In the genomic region with DNA sequence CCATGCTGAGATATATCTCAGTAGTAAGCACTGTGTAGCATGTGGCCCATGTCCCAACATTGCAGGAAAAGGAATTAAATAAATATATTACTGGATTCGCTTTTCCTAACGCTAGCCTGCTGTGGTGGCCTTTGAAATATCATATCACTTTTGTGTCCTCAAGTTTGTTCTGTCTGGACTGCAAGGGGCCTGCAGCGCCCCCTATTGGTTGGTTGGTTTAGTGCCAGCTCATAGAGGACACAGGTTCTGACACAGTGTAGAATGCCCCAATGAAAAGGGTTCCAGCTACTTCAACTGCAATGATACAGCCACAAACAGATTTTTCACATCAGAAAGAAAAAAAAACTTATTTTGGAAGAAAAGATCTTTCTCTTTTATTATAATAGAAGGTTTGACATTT, we compare ENCODE assay signal across 9 mouse cellular contexts. TPM values are rescaled to one million over a fixed set of nuclear protein-coding genes. Genes with fewer than 3 reads are reported as not detected.
DNase-seq lines count a peak whose midpoint lies in the region; ATAC-seq and TF ChIP-seq lines count a peak whose summit lies in the region.
"Had no signal": no experiment of that assay in that cellular context is flagged by ENCODE, and none has a peak within 500 bp of the region (broad histone marks: within the 10 kb centered on the region; RNA-seq: fewer than 3 reads in every experiment).

No protein-coding gene starts in this region.

- no peaks in the 10 kb centered on the region for H3K9me3 ChIP-seq in hindbrain, embryonic 11.5 days (ENCODE audit: control insufficient read depth, low read length)
- H3K9me3 ChIP-seq in hindbrain, embryonic 14.5 days (ENCODE audit: control insufficient read depth, low read length), result no peaks in the 10 kb centered on the region
- H3K9me3 ChIP-seq in E14TG2a.4 (ENCODE audit: low read length), result no peaks in the 10 kb centered on the region
- no peaks in the 10 kb centered on the region for H3K9me3 ChIP-seq in midbrain, embryonic 14.5 days (ENCODE audit: control insufficient read depth, low read length)
- H3K9me3 ChIP-seq: megakaryocyte, embryonic 14.5 days had no signal

- H3K27me3 ChIP-seq in hindbrain, embryonic 11.5 days (ENCODE audit: control insufficient read depth, insufficient read depth, low read length), result no peaks in the 10 kb centered on the region
- H3K27me3 ChIP-seq in hindbrain, embryonic 14.5 days (ENCODE audit: control insufficient read depth, insufficient read depth, low read length), result no peaks in the 10 kb centered on the region
- H3K27me3 ChIP-seq in E14TG2a.4 (ENCODE audit: insufficient read depth, low read length), result peaks cover 2% of the 10 kb centered on the region; the same call in 1 of the 2 replicates
- no peaks in the 10 kb centered on the region for H3K27me3 ChIP-seq in midbrain, embryonic 14.5 days (ENCODE audit: control insufficient read depth, insufficient read depth, low read length)
- H3K27me3 ChIP-seq: megakaryocyte, embryonic 14.5 days had no signal

- 56% methylated on average over 3 of the region's 3 CpGs for WGBS in hindbrain, embryonic 11.5 days
- 60% methylated on average over 3 of the region's 3 CpGs for WGBS in hindbrain, embryonic 14.5 days
- 58% methylated on average over 3 of the region's 3 CpGs for WGBS in midbrain, embryonic 14.5 days

- H3K36me3 ChIP-seq in hindbrain, embryonic 11.5 days (ENCODE audit: control insufficient read depth, insufficient read depth, low read length), result no peaks in the 10 kb centered on the region
- H3K36me3 ChIP-seq in hindbrain, embryonic 14.5 days (replicated peaks; ENCODE audit: control insufficient read depth, insufficient read depth), result no peaks in the 10 kb centered on the region
- H3K36me3 ChIP-seq in E14TG2a.4 (ENCODE audit: insufficient read depth, low read length), result no peaks in the 10 kb centered on the region
- no peaks in the 10 kb centered on the region for H3K36me3 ChIP-seq in midbrain, embryonic 14.5 days (ENCODE audit: control insufficient read depth, insufficient read depth, low read length)

- ATAC-seq in hindbrain, embryonic 11.5 days (ENCODE audit: low FRiP score), result no peak
- ATAC-seq in hindbrain, embryonic 14.5 days (ENCODE audit: low FRiP score), result no peak
- ATAC-seq in midbrain, embryonic 14.5 days (ENCODE audit: low FRiP score, low TSS enrichment), result no peak
- ATAC-seq in activated CD4-positive, CD25-positive, alpha-beta regulatory T cell, adult 4 months, result no peak

- H3K4me1 ChIP-seq in hindbrain, embryonic 11.5 days (replicated peaks; ENCODE audit: control insufficient read depth, insufficient read depth, low read length), result no peaks in the 10 kb centered on the region
- no peaks in the 10 kb centered on the region for H3K4me1 ChIP-seq in hindbrain, embryonic 14.5 days (replicated peaks; ENCODE audit: control insufficient read depth, insufficient read depth, low read length)
- H3K4me1 ChIP-seq in E14TG2a.4 (replicated peaks; ENCODE audit: low read depth, low read length), result no peaks in the 10 kb centered on the region
- H3K4me1 ChIP-seq in bone marrow macrophage, adult 2 months (ENCODE audit: control insufficient read depth, insufficient read depth, low read length), result no peaks in the 10 kb centered on the region
- no peaks in the 10 kb centered on the region for H3K4me1 ChIP-seq in midbrain, embryonic 14.5 days (ENCODE audit: control insufficient read depth, insufficient read depth, low read length)
- H3K4me1 ChIP-seq: megakaryocyte, embryonic 14.5 days had no signal

- no peak for TF ChIP-seq POLR2A in bone marrow macrophage, adult 2 months (IDR thresholded peaks at IDR 0.05; ENCODE audit: borderline replicate concordance, low read depth, low read length)

- peak; percentile 66 for TF ChIP-seq CTCF in E14TG2a.4 (conservative IDR thresholded peaks at IDR 0.05; ENCODE audit: low read length)
- 0 out of 2 replicates have a peak, but pooled peaks have one; percentile 20 for TF ChIP-seq CTCF in bone marrow macrophage, adult 2 months (IDR thresholded peaks at IDR 0.05; ENCODE audit: low read depth, low read length)

- no peak overlapping the region for H3K9ac ChIP-seq in hindbrain, embryonic 11.5 days (ENCODE audit: low read depth, low read length)
- H3K9ac ChIP-seq in hindbrain, embryonic 14.5 days, result no peak overlapping the region
- no peak overlapping the region for H3K9ac ChIP-seq in midbrain, embryonic 14.5 days (replicated peaks; ENCODE audit: low read length)

- no peak overlapping the region for H3K4me3 ChIP-seq in hindbrain, embryonic 11.5 days (ENCODE audit: low read depth, low read length)
- H3K4me3 ChIP-seq in hindbrain, embryonic 14.5 days (replicated peaks; ENCODE audit: low read length), result no peak overlapping the region
- H3K4me3 ChIP-seq in E14TG2a.4 (replicated peaks; ENCODE audit: low read length), result no peak overlapping the region
- no peak overlapping the region for H3K4me3 ChIP-seq in bone marrow macrophage, adult 2 months (ENCODE audit: insufficient read depth, low read length)
- no peak overlapping the region for H3K4me3 ChIP-seq in midbrain, embryonic 14.5 days (replicated peaks; ENCODE audit: low read depth, low read length)
- H3K4me3 ChIP-seq: megakaryocyte, embryonic 14.5 days had no signal

- DNase-seq in hindbrain, embryonic 11.5 days (ENCODE audit: low spot score), result peak; percentile 45
- DNase-seq in hindbrain, embryonic 14.5 days (ENCODE audit: low spot score), result no peak
- DNase-seq in midbrain, embryonic 14.5 days, result peak; percentile 36
- DNase-seq in urinary bladder, adult 18-20 months (ENCODE audit: low spot score in 2 of 2), result no peak
- no peak for DNase-seq in adipocyte (ENCODE audit: low spot score)

- H3K4me2 ChIP-seq in hindbrain, embryonic 11.5 days (replicated peaks; ENCODE audit: low read depth, low read length), result no peak overlapping the region
- H3K4me2 ChIP-seq in hindbrain, embryonic 14.5 days (replicated peaks), result no peak overlapping the region
- no peak overlapping the region for H3K4me2 ChIP-seq in midbrain, embryonic 14.5 days (ENCODE audit: low read length)

- H3K27ac ChIP-seq in hindbrain, embryonic 11.5 days (ENCODE audit: low read depth, low read length), result no peak overlapping the region
- no peak overlapping the region for H3K27ac ChIP-seq in hindbrain, embryonic 14.5 days
- H3K27ac ChIP-seq in bone marrow macrophage, adult 2 months (ENCODE audit: insufficient read depth, low read depth, low read length), result no peak overlapping the region
- no peak overlapping the region for H3K27ac ChIP-seq in midbrain, embryonic 14.5 days (replicated peaks; ENCODE audit: low read depth, low read length)

RNA-seq across cellular contexts. Expression of a gene that starts 34.6 kb away (rescaled TPM):
- polyA plus RNA-seq in hindbrain, embryonic 11.5 days (2014; fragmentation: Nextera tagmentation; extraction: Ambion mirVana), result 43.7 and 53.2 TPM in 2 replicates
- polyA plus RNA-seq in hindbrain, embryonic 14.5 days (2014; fragmentation: Nextera tagmentation; extraction: Ambion mirVana), result 10.9 and 12.9 TPM in 2 replicates
- 25.0 and 26.6 TPM in 2 replicates for polyA plus RNA-seq in bone marrow macrophage, adult 2 months (2012; ENCODE audit: insufficient read depth, insufficient read length, missing spikeins)
- 6.2 and 11.7 TPM in 2 replicates for polyA plus RNA-seq in midbrain, embryonic 14.5 days (2014; fragmentation: Nextera tagmentation; extraction: Ambion mirVana)
- polyA plus RNA-seq in activated CD4-positive, CD25-positive, alpha-beta regulatory T cell, adult 4 months (2017; shearing (Covaris generic)), result 10 to 100 TPM; 24.3 to 29.3 TPM

Comparison
In these comparisons a context has a peak if more than half of its experiments do, and no peak if none do; other contexts are left out.
1. DNase-seq: peak in hindbrain, embryonic 11.5 days (single experiment) and midbrain, embryonic 14.5 days (single experiment); none in hindbrain, embryonic 14.5 days (single experiment), urinary bladder, adult 18-20 months (0 of 2) and adipocyte (single experiment).